Mouse (Mus musculus) splenic B cell, adult 2 months (primary cell): ENCODE measurements at regions not wholly inside any gene's neighbourhood (a gene's known extent, or its start where the extent isn't known, plus 50 kb on each side); places are given as distances from the start of the nearest gene placed in this dataset.
"Not testable (repeated sequence)": the region's sequence is repeated elsewhere in the genome, so short reads cannot be mapped to it uniquely, and the experiment has no call there.

Experiments used
- DNase-seq: peaks from one replicate; pipeline ENCODE4 v3.0.0-alpha.2; 2011; ENCODE audit warnings: low read depth, low spot score
- H3K27me3 ChIP-seq: 2 replicates; pipeline ENCODE4 v1.6.1; 2012; ENCODE audit warnings: mild to moderate bottlenecking, low read length, moderate library complexity, mixed read lengths; ENCODE audit not compliant: control insufficient read depth, poor library complexity, insufficient read depth, severe bottlenecking
- H3K36me3 ChIP-seq: 2 replicates; pipeline ENCODE4 v1.6.1; 2012; ENCODE audit warnings: mild to moderate bottlenecking, low read length, moderate library complexity, mixed read lengths; ENCODE audit not compliant: control insufficient read depth, poor library complexity, insufficient read depth, severe bottlenecking

GRCm38 (mm10) chr4:7852006-7852615, 386.7 kb downstream of the Car8 start:
- no peaks in the 10 kb centered on the region for H3K27me3 ChIP-seq
- DNase-seq, result no peak

GRCm38 (mm10) chr4:7847411-7847810, 391.4 kb downstream of the Car8 start:
- Histone ChIP-seq H3K27me3 (no peaks in the 10 kb centered on the region), H3K36me3 (no peaks in the 10 kb centered on the region)
- DNase-seq, result no peak

More at GRCm38 (mm10) chr4:7852006-7852615, 386.7 kb downstream of the Car8 start:
- H3K36me3 ChIP-seq, result no peaks in the 10 kb centered on the region

- H3K27me3 ChIP-seq, result no peaks in the 10 kb centered on the region
- no peaks in the 10 kb centered on the region for H3K36me3 ChIP-seq
- DNase-seq, result no peak
Observed at GRCm38 (mm10) chr4:7829126-7829525, 409.7 kb downstream of the Car8 start.

DNA sequence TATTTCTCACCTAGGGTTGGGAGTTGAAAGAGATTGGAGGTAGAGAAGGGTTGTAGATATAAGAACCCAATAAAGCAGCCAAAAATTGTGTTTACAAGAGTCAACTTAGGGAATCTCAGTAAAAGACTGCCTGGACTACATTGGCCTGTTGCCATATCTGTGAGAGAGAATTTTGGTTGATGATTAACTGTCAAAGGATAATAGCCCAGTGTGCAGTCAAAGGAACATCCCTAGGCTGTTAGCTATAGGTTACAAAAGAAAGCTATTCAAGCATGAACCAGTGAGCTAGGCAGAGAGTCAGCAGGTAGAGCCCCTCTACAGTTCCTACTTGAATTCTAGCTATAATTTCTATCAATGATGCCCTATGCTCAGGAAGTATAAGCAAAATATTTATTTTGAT, 419.0 kb downstream of the Car8 start:
- DNase-seq, result no peak
- Histone ChIP-seq H3K27me3 (no peaks in the 10 kb centered on the region), H3K36me3 (no peaks in the 10 kb centered on the region)

GRCm38 (mm10) chr4:7777761-7778160, 461.1 kb downstream of the Car8 start:
- not testable (repeated sequence) for H3K36me3 ChIP-seq

DNA sequence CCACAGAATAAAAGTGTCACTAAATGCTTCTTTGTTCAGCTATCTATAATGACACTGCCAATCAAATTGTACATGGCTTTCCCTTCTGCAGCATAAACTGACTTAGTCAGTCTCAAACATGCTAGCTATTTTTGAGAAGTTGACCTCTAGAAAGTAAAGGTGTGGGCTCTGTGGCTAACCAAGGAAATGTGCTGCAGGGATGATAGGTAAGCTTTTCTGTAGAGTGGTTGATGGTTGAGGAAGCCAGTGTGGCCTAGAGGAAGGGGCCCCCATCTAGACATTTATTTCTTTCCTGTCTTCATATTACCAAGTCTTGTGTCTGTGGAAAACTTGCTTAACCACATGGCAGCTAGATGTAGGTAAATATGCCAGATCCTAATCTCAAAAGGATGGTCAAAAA, 483.4 kb downstream of the Car8 start:
- Histone ChIP-seq H3K27me3 (no peaks in the 10 kb centered on the region), H3K36me3 (no peaks in the 10 kb centered on the region)
- no peak for DNase-seq

More at GRCm38 (mm10) chr4:7777761-7778160, 461.1 kb downstream of the Car8 start:
- not testable (repeated sequence) for DNase-seq, H3K27me3 ChIP-seq

DNA sequence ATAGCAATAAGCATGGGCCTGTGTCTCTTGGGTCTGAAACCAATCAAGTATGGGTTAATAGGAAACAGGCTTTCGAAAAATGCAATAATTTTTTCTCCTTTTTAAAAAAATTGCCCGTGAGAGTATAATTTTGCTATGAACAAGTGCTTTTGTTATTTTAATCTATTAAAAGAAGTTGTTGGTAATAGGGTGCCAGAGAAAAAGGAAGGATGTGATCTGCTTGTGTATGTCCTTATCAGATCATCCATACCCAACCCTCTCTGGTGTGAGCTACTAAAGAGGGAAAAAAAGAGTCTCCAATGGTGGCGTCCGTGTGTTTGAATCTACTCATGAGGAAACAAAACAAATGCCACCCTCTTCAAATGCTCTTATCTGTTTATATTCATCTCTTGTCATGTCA, 484.9 kb downstream of the Car8 start:
- no peak for DNase-seq
- H3K27me3 ChIP-seq, result no peaks in the 10 kb centered on the region
- no peaks in the 10 kb centered on the region for H3K36me3 ChIP-seq

GRCm38 (mm10) chr4:7751208-7751607, 487.6 kb downstream of the Car8 start:
- DNase-seq, result no peak

GRCm38 (mm10) chr4:7722893-7723292, 515.9 kb downstream of the Car8 start:
- Histone ChIP-seq H3K27me3 (no peaks in the 10 kb centered on the region), H3K36me3 (no peaks in the 10 kb centered on the region)
- no peak for DNase-seq

More at GRCm38 (mm10) chr4:7751208-7751607, 487.6 kb downstream of the Car8 start:
- Histone ChIP-seq H3K36me3 (no peaks in the 10 kb centered on the region), H3K27me3 (no peaks in the 10 kb centered on the region)

DNA sequence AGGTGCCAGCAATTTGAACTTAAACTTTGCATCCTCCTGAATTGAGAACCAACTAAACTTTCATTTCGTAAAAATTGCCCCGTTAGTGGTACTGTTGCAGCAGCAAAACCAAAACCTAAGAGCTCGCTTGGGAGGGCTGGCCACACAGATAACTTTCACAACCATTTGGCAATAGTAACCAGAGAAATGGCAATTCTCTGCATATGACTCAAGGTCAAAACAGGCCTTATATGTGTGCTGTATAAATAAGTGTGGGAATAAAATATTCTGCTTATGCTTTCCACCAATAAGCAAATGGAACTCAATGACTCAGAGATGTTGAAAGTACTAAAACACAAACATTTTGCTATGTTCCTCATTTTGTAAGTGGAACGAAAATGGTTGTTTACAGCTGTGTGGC, 550.3 kb downstream of the Car8 start:
- no peaks in the 10 kb centered on the region for H3K27me3 ChIP-seq
- no peaks in the 10 kb centered on the region for H3K36me3 ChIP-seq
- no peak for DNase-seq

GRCm38 (mm10) chr4:7687231-7687630, 551.6 kb downstream of the Car8 start:
- no peak for DNase-seq
- Histone ChIP-seq H3K36me3 (no peaks in the 10 kb centered on the region), H3K27me3 (no peaks in the 10 kb centered on the region)

- H3K27me3 ChIP-seq, result no peaks in the 10 kb centered on the region
- H3K36me3 ChIP-seq, result no peaks in the 10 kb centered on the region
- DNase-seq, result no peak
Observed at GRCm38 (mm10) chr4:7670795-7671105, 568.1 kb downstream of the Car8 start.

- no peak for DNase-seq
- no peaks in the 10 kb centered on the region for H3K27me3 ChIP-seq
Observed at GRCm38 (mm10) chr4:7669992-7670794, 568.6 kb downstream of the Car8 start.

DNA sequence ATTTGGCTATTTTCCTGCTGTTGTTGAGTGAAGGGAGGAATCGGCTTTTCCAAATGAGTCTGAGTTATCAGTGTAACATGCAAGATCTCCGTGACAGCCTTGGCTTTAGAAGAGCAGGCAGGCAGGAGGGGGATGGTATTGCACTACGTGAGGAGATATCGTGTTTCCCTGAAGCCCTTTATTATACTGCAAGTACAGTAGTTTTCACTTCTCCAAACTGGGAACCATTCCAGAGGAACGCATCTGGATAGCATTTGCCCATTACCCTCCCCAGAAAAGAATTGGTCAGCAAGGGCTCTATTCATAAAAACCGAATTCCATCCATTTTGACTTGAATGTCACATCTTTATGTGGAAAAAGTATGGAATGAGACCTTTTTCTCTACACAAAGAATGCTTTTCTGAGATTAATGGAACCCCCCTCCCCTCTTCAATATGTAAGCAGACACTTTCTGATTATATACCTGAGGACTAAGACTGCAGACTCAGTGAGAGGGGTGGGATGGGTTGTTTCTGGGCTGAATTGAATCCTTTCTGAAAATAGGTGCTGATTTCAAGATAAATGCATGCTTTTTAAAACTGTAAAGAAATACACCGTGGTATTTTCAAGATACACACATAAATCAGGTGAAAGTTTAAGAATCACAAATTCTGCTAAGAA, 571.8 kb downstream of the Car8 start:
- Histone ChIP-seq H3K36me3 (no peaks in the 10 kb centered on the region), H3K27me3 (no peaks in the 10 kb centered on the region)
- DNase-seq, result no peak

More at GRCm38 (mm10) chr4:7669992-7670794, 568.6 kb downstream of the Car8 start:
- no peaks in the 10 kb centered on the region for H3K36me3 ChIP-seq

- Histone ChIP-seq H3K36me3 (no peaks in the 10 kb centered on the region), H3K27me3 (no peaks in the 10 kb centered on the region)
- DNase-seq, result no peak
Observed at GRCm38 (mm10) chr4:7642878-7643590, 595.8 kb downstream of the Car8 start.
